ENCODE assay signal across 8 mouse cellular contexts in the genomic region with DNA sequence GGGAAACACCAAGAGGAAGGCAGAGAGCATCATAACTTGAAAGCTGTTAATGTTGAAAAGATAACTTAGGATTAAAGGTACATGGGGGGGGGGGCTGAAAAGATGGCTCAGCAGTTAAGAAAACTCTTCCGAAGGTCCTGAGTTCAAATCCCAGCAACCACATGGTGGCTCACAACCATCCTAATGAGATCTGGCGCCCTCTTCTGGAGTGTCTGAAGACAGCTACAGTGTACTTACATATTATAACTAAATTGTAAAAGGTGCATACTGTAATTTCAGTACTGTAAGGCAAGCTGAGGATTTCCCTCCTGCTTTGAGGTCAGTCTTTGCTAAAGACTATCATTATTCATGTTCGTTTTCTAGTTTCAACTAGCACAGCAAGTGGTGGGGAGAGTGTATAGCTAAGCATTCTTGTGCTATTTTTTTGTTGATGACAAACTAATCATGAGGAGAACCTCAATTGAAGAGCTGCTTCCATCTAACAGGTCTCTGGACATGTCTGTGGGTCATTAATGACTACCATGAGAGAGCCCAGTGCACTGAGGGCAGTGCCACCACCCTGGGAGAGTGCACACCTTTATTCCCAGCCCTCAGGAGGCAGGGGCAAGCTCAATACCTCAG. TPM values are rescaled to one million over a fixed set of nuclear protein-coding genes. Genes with fewer than 3 reads are reported as not detected.
A peak's percentile ranks its signal among the peaks of the same experiment; 100 is the strongest.
DNase-seq lines count a peak whose midpoint lies in the region; ATAC-seq lines count a peak whose summit lies in the region.

No protein-coding gene starts in this region.

- no peak for ATAC-seq in embryonic facial prominence, embryonic 15.5 days (ENCODE audit: insufficient number of reproducible peaks, low FRiP score, low TSS enrichment, low read depth)
- no peak for ATAC-seq in limb, embryonic 13.5 days (ENCODE audit: low FRiP score, low read depth)
- ATAC-seq in neural tube, embryonic 12.5 days (ENCODE audit: low FRiP score, low read depth), result no peak

- H3K9me3 ChIP-seq in embryonic facial prominence, embryonic 15.5 days (replicated peaks), result no peaks in the 10 kb centered on the region
- H3K9me3 ChIP-seq in limb, embryonic 13.5 days, result no peaks in the 10 kb centered on the region
- no peaks in the 10 kb centered on the region for H3K9me3 ChIP-seq in neural tube, embryonic 12.5 days

- no peaks in the 10 kb centered on the region for H3K27me3 ChIP-seq in embryonic facial prominence, embryonic 15.5 days
- no peaks in the 10 kb centered on the region for H3K27me3 ChIP-seq in limb, embryonic 13.5 days
- no peaks in the 10 kb centered on the region for H3K27me3 ChIP-seq in neural tube, embryonic 12.5 days (replicated peaks)

- DNase-seq in adrenal gland, postnatal 36 days, result peak; percentile 22 to 27
- DNase-seq in adrenal gland, postnatal 10 days, result no peak
- peak; percentile 69 for DNase-seq in A20 (ENCODE audit: low read depth, low spot score)
- no peak for DNase-seq in cerebellum, postnatal 4 days (ENCODE audit: low spot score in 2 of 2)
- DNase-seq in kidney, postnatal 14 days, result no peak

- H3K27ac ChIP-seq in embryonic facial prominence, embryonic 15.5 days (replicated peaks), result peak overlapping the region; percentile 91; the same call in 1 of the 2 replicates
- no peak overlapping the region for H3K27ac ChIP-seq in limb, embryonic 13.5 days
- 0 out of 2 replicates have a peak overlapping the region, but pooled peaks have one; percentile 87 for H3K27ac ChIP-seq in neural tube, embryonic 12.5 days

- peak overlapping the region; percentile 88 for H3K4me3 ChIP-seq in embryonic facial prominence, embryonic 15.5 days (replicated peaks)
- peak overlapping the region; percentile 90 for H3K4me3 ChIP-seq in limb, embryonic 13.5 days
- no peak overlapping the region; the same call in 1 of the 2 replicates for H3K4me3 ChIP-seq in neural tube, embryonic 12.5 days

- peak overlapping the region; percentile 77 for H3K4me2 ChIP-seq in embryonic facial prominence, embryonic 15.5 days (replicated peaks)
- peak overlapping the region; percentile 84 for H3K4me2 ChIP-seq in limb, embryonic 13.5 days (replicated peaks)
- H3K4me2 ChIP-seq in neural tube, embryonic 12.5 days (replicated peaks), result peak overlapping the region; percentile 96

- peak overlapping the region; percentile 58 for H3K9ac ChIP-seq in embryonic facial prominence, embryonic 15.5 days
- peak overlapping the region; percentile 89 for H3K9ac ChIP-seq in limb, embryonic 13.5 days
- H3K9ac ChIP-seq in neural tube, embryonic 12.5 days, result peak overlapping the region; percentile 85; the same call in 1 of the 2 replicates

- WGBS in embryonic facial prominence, embryonic 15.5 days, result 68% methylated on average over 3 of the region's 3 CpGs
- 64% methylated on average over 3 of the region's 3 CpGs for WGBS in limb, embryonic 13.5 days
- WGBS in neural tube, embryonic 12.5 days, result 71% methylated on average over 3 of the region's 3 CpGs

- H3K4me1 ChIP-seq in embryonic facial prominence, embryonic 15.5 days, result peaks cover 25% of the 10 kb centered on the region
- peaks cover 36% of the 10 kb centered on the region for H3K4me1 ChIP-seq in limb, embryonic 13.5 days
- H3K4me1 ChIP-seq in neural tube, embryonic 12.5 days, result peaks cover 32% of the 10 kb centered on the region

- peaks cover 7% of the 10 kb centered on the region; the same call in 1 of the 2 replicates for H3K36me3 ChIP-seq in embryonic facial prominence, embryonic 15.5 days
- peaks cover 32% of the 10 kb centered on the region for H3K36me3 ChIP-seq in limb, embryonic 13.5 days
- H3K36me3 ChIP-seq in neural tube, embryonic 12.5 days, result peaks cover 10% of the 10 kb centered on the region

RNA-seq across cellular contexts. Expression of gene Snrpg, which starts 0.9 kb away (rescaled TPM):
- total RNA-seq in adrenal gland, postnatal 36 days (2021), result 100 to 1,000 TPM; 202 to 467 TPM
- total RNA-seq in adrenal gland, postnatal 10 days (2021), result 100 to 1,000 TPM; 222 to 235 TPM
- 489 and 522 TPM in 2 replicates for polyA plus RNA-seq in embryonic facial prominence, embryonic 15.5 days (2015; fragmentation: Nextera tagmentation; extraction: Ambion mirVana)
- 660 and 699 TPM in 2 replicates for polyA plus RNA-seq in limb, embryonic 13.5 days (2015; fragmentation: Nextera tagmentation; extraction: Ambion mirVana)
- 483 and 530 TPM in 2 replicates for polyA plus RNA-seq in neural tube, embryonic 12.5 days (2016; fragmentation: Nextera tagmentation; extraction: Ambion mirVana)

RNA-seq across cellular contexts. Expression of gene Fam136a, which starts 4.8 kb away (rescaled TPM):
- 100 to 1,000 TPM in 1 of 2 experiments, 10 to 100 TPM in 1; 70.1 to 117 TPM for total RNA-seq in adrenal gland, postnatal 36 days (2021)
- 10 to 100 TPM; 75.1 to 80.4 TPM for total RNA-seq in adrenal gland, postnatal 10 days (2021)
- 99.5 and 104 TPM in 2 replicates for polyA plus RNA-seq in embryonic facial prominence, embryonic 15.5 days (2015; fragmentation: Nextera tagmentation; extraction: Ambion mirVana)
- polyA plus RNA-seq in limb, embryonic 13.5 days (2015; fragmentation: Nextera tagmentation; extraction: Ambion mirVana), result 133 and 136 TPM in 2 replicates
- polyA plus RNA-seq in neural tube, embryonic 12.5 days (2016; fragmentation: Nextera tagmentation; extraction: Ambion mirVana), result 111 and 113 TPM in 2 replicates

RNA-seq across cellular contexts. Expression of gene Pcyox1, which starts 26.8 kb away (rescaled TPM):
- total RNA-seq in adrenal gland, postnatal 36 days (2021), result 100 to 1,000 TPM; 139 to 253 TPM
- 100 to 1,000 TPM; 149 to 167 TPM for total RNA-seq in adrenal gland, postnatal 10 days (2021)
- 96.3 and 102 TPM in 2 replicates for polyA plus RNA-seq in embryonic facial prominence, embryonic 15.5 days (2015; fragmentation: Nextera tagmentation; extraction: Ambion mirVana)
- 85.9 and 86.3 TPM in 2 replicates for polyA plus RNA-seq in limb, embryonic 13.5 days (2015; fragmentation: Nextera tagmentation; extraction: Ambion mirVana)
- polyA plus RNA-seq in neural tube, embryonic 12.5 days (2016; fragmentation: Nextera tagmentation; extraction: Ambion mirVana), result 121 and 123 TPM in 2 replicates

RNA-seq across cellular contexts. Expression of gene Tia1, which starts 33.8 kb away (rescaled TPM):
- total RNA-seq in adrenal gland, postnatal 36 days (2021), result 10 to 100 TPM; 36.2 to 53.6 TPM
- total RNA-seq in adrenal gland, postnatal 10 days (2021), result 10 to 100 TPM; 43.8 to 86.4 TPM
- 170 and 185 TPM in 2 replicates for polyA plus RNA-seq in embryonic facial prominence, embryonic 15.5 days (2015; fragmentation: Nextera tagmentation; extraction: Ambion mirVana)
- 286 and 293 TPM in 2 replicates for polyA plus RNA-seq in limb, embryonic 13.5 days (2015; fragmentation: Nextera tagmentation; extraction: Ambion mirVana)
- polyA plus RNA-seq in neural tube, embryonic 12.5 days (2016; fragmentation: Nextera tagmentation; extraction: Ambion mirVana), result 333 and 353 TPM in 2 replicates

RNA-seq across cellular contexts. Expression of gene Gm44790, which starts 56.3 kb away (rescaled TPM):
- not detected for total RNA-seq in adrenal gland, postnatal 36 days (2021)
- under 1 TPM in 1 of 2 experiments, not detected in 1; 0.85 TPM for total RNA-seq in adrenal gland, postnatal 10 days (2021)
- polyA plus RNA-seq in embryonic facial prominence, embryonic 15.5 days (2015; fragmentation: Nextera tagmentation; extraction: Ambion mirVana), result not detected in 2 replicates
- polyA plus RNA-seq in limb, embryonic 13.5 days (2015; fragmentation: Nextera tagmentation; extraction: Ambion mirVana), result 1.3 TPM in 1 of 2 replicates, not detected in the other
- polyA plus RNA-seq in neural tube, embryonic 12.5 days (2016; fragmentation: Nextera tagmentation; extraction: Ambion mirVana), result 0.37 TPM in 1 of 2 replicates, not detected in the other

Comparison
In these comparisons a context has a peak if more than half of its experiments do, and no peak if none do; other contexts are left out.
1. DNase-seq: peak in adrenal gland, postnatal 36 days (2 of 2) and A20 (single experiment); none in adrenal gland, postnatal 10 days (single experiment), cerebellum, postnatal 4 days (0 of 2) and kidney, postnatal 14 days (single experiment).
2. Peak in every context shown above with its lines, with median percentiles within 50 percentile points of each other: H3K4me2 ChIP-seq and H3K9ac ChIP-seq.